Mouse (Mus musculus) G1E (cell line): ENCODE results near the gene Slc25a10. TPM values are rescaled to one million over a fixed set of nuclear protein-coding genes. Genes with fewer than 3 reads are reported as not detected.

Experiments
- ATAC-seq: 2 replicates; pipeline ENCODE4 v1.8.0; 2016; ENCODE audit warnings: mild to moderate bottlenecking; ENCODE audit not compliant: insufficient number of reproducible peaks, poor library complexity, low FRiP score, severe bottlenecking; ENCODE audit errors: extremely low read depth
- DNase-seq: peaks from one replicate; pipeline ENCODE4 v3.0.0; 2012; ENCODE audit warnings: low spot score
- H3K27me3 ChIP-seq: 2 replicates; pipeline ENCODE4 v1.6.1; 2012; ENCODE audit warnings: mild to moderate bottlenecking, low read length, inconsistent platforms; ENCODE audit not compliant: insufficient read depth
- H3K36me3 ChIP-seq: replicated peaks from 2 replicates; pipeline ENCODE3; 2012; ENCODE audit warnings: mild to moderate bottlenecking, inconsistent platforms
- H3K4me1 ChIP-seq: 2 replicates; pipeline ENCODE4 v1.6.1; 2012; ENCODE audit warnings: low read depth, low read length, inconsistent platforms, mixed read lengths; ENCODE audit not compliant: insufficient read depth
- H3K4me3 ChIP-seq: 2 replicates; pipeline ENCODE4 v1.5.1; 2012; ENCODE audit warnings: low read depth, mild to moderate bottlenecking, inconsistent platforms, low read length, moderate library complexity, mixed read lengths
- H3K9me3 ChIP-seq: replicated peaks from 2 replicates; pipeline ENCODE4 v1.6.1; 2012; ENCODE audit warnings: inconsistent platforms
- CTCF ChIP-seq: IDR thresholded peaks from 2 replicates; pipeline ENCODE4 v1.5.1; 2012; ENCODE audit warnings: low read depth, low read length, inconsistent platforms, mixed read lengths
- GATA1 ChIP-seq: IDR thresholded peaks from 2 replicates; pipeline ENCODE4 v1.6.1; 2012; ENCODE audit warnings: borderline replicate concordance, low read length, inconsistent platforms, mixed read lengths
- GATA2 ChIP-seq: IDR thresholded peaks from 2 replicates; pipeline ENCODE4 v1.6.1; 2012; ENCODE audit warnings: low read depth, low read length, inconsistent platforms, borderline replicate concordance
- POLR2AphosphoS5 ChIP-seq: IDR thresholded peaks from 2 replicates; pipeline ENCODE4 v1.6.1; 2012; ENCODE audit warnings: low read depth, low read length, inconsistent platforms; ENCODE audit not compliant: insufficient replicate concordance
- TAL1 ChIP-seq: conservative IDR thresholded peaks from 2 replicates; pipeline ENCODE4 v1.6.1; 2012; ENCODE audit warnings: low read depth, low read length, inconsistent platforms, mixed read lengths
- polyA plus RNA-seq: library from polyadenylated mRNA; stranded (reverse); fragments of >175 nt; gene quantifications from 2 replicates; pipeline ENCODE4 v1.2.3, GENCODE M21; 2012
- total RNA-seq, 2 experiments: library from RNA; stranded (forward) in 1 of 2; stranded (reverse) in 1 of 2; fragments of 200-1000 nt in 1 of 2; fragments of >200 nt in 1 of 2; fragmentation: Nextera tagmentation in 1 of 2; gene quantifications; 2 replicates each; pipeline ENCODE4 v1.2.3; 2014 to 2017

The Slc25a10 gene
- total and polyA plus RNA-seq, 3 experiments = 18.7 to 38.7 (median 22.1) TPM

GRCm38 (mm10) chr11:120530085-120530964 lies 38.7 kb downstream of the Slc25a10 start, which contains the start of gene Gcgr:
TSS of gene Gcgr (plus strand) at chr11:120530699.
- ATAC-seq = no peak

DNA sequence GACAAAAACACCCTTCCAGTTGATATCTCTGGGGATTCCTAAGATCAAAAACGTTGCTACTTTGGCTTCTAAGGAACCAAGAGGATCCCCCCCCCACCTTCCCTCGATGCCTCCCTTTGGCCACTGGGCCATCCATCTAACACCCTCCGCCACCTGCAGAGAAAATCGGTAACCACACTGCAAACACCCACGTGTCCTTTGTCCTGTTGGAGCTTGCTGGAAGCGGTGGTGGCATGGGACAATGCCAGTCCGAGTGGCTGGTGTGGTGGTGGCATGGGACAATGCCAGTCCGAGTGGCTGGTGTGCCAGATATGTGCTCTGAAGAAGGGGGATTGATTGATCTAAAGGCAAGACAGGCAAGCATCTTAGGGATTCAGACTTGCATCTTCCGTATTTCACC lies 40.0 kb downstream of the Slc25a10 start:
- DNase-seq (no peak), ATAC-seq (no peak)
- Histone ChIP-seq H3K4me1 (peaks cover 25% of the 10 kb centered on the region), H3K4me3 (no peak overlapping the region), H3K9me3 (peaks cover 14% of the 10 kb centered on the region), H3K36me3 (no peaks in the 10 kb centered on the region), H3K27me3 (peaks cover 81% of the 10 kb centered on the region)
- TF ChIP-seq TAL1 = no peak
- TF ChIP-seq POLR2AphosphoS5 = no peak
- TF ChIP-seq CTCF = no peak
- TF ChIP-seq GATA1 = no peak
- TF ChIP-seq GATA2 = no peak

More at GRCm38 (mm10) chr11:120530085-120530964, 38.7 kb downstream of the Slc25a10 start, which contains the start of gene Gcgr:
- H3K9me3 ChIP-seq = peaks cover 14% of the 10 kb centered on the region
- H3K36me3 ChIP-seq = no peaks in the 10 kb centered on the region
- no peak for DNase-seq
- H3K4me1 ChIP-seq = peaks cover 30% of the 10 kb centered on the region
- no peak within 1 kb of the TSS for H3K4me3 ChIP-seq
- peaks cover 69% of the 10 kb centered on the region for H3K27me3 ChIP-seq
- TF ChIP-seq POLR2AphosphoS5 = no peak
- no peak for TF ChIP-seq TAL1
- no peak for TF ChIP-seq GATA2
- no peak for TF ChIP-seq CTCF

DNA sequence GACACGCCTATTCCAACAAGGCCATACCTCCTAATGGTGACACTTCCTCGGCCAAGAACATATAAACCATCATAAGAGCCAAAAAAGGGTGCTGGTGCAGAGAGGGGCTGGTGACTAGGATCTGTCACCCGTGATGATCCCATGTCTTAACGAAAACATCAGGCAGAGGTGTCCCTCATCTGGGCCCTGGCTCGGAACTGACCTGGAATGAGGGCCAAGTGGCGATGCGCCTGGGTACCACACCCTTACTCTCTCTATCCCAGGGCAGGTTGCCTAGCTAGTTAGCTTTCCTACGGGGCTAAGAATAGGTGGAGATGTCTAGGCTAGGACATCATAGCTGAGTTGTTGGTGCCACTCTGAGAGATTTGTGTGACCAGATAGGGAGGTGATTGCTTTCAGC lies 42.5 kb downstream of the Slc25a10 start:
- TF ChIP-seq GATA1 (no peak), TAL1 (no peak), POLR2AphosphoS5 (no peak), GATA2 (no peak), CTCF (no peak)
- no peaks in the 10 kb centered on the region for H3K36me3 ChIP-seq
- peaks cover 16% of the 10 kb centered on the region for H3K4me1 ChIP-seq
- no peak overlapping the region for H3K4me3 ChIP-seq
- H3K27me3 ChIP-seq = peaks cover 95% of the 10 kb centered on the region
- ATAC-seq (no peak), DNase-seq (no peak)
- H3K9me3 ChIP-seq = peaks cover 14% of the 10 kb centered on the region

DNA sequence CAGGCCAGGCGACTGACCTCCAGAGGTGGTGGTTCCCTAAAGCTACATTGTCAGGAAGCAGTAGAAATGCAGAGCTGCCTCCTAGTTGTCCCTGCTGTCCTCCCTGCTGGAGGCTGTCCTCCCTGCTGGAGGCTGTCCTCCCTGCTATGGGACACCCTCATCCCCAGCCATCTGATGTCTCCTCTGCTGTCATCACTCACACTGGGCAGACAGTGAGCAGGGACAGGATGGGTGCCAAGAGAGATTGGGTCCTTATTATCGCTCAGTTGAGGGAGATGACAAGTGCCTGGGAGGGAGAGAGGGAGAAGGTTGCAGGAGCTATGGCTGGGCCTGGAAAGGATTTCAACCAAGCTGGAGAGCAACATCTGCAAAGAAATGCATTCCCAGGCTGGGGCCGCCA lies 43.5 kb downstream of the Slc25a10 start:
- H3K9me3 ChIP-seq = peaks cover 11% of the 10 kb centered on the region
- no peaks in the 10 kb centered on the region for H3K36me3 ChIP-seq
- peaks cover 26% of the 10 kb centered on the region for H3K4me1 ChIP-seq
- TF ChIP-seq POLR2AphosphoS5 (no peak), GATA2 (no peak), CTCF (no peak), GATA1 (no peak), TAL1 (no peak)
- no peak overlapping the region for H3K4me3 ChIP-seq
- H3K27me3 ChIP-seq = peaks cover 90% of the 10 kb centered on the region
- ATAC-seq (no peak), DNase-seq (no peak)

- TF ChIP-seq POLR2AphosphoS5 = no peak
- no peak for TF ChIP-seq GATA2
- no peak for TF ChIP-seq GATA1
- no peak for TF ChIP-seq CTCF
- TF ChIP-seq TAL1 = no peak
- H3K36me3 ChIP-seq = no peaks in the 10 kb centered on the region
- no peak for DNase-seq
- peaks cover 83% of the 10 kb centered on the region for H3K27me3 ChIP-seq
- ATAC-seq = no peak
- peaks cover 4% of the 10 kb centered on the region for H3K9me3 ChIP-seq
- peaks cover 26% of the 10 kb centered on the region for H3K4me1 ChIP-seq
- no peak overlapping the region for H3K4me3 ChIP-seq
Observed at GRCm38 (mm10) chr11:120535804-120536203, 44.2 kb downstream of the Slc25a10 start.

- H3K4me1 ChIP-seq = peaks cover 33% of the 10 kb centered on the region
- no peak for ATAC-seq
- TF ChIP-seq POLR2AphosphoS5 (no peak), GATA1 (no peak), GATA2 (no peak), TAL1 (no peak), CTCF (no peak)
Observed at GRCm38 (mm10) chr11:120538485-120538884, 46.8 kb downstream of the Slc25a10 start.

More at GRCm38 (mm10) chr11:120538485-120538884, 46.8 kb downstream of the Slc25a10 start:
- DNase-seq = no peak
- H3K36me3 ChIP-seq = peaks cover 23% of the 10 kb centered on the region
- no peak overlapping the region for H3K4me3 ChIP-seq
- no peaks in the 10 kb centered on the region for H3K9me3 ChIP-seq
- peaks cover 58% of the 10 kb centered on the region for H3K27me3 ChIP-seq
